ENCODE assay signal across 8 mouse cellular contexts in the genomic region with DNA sequence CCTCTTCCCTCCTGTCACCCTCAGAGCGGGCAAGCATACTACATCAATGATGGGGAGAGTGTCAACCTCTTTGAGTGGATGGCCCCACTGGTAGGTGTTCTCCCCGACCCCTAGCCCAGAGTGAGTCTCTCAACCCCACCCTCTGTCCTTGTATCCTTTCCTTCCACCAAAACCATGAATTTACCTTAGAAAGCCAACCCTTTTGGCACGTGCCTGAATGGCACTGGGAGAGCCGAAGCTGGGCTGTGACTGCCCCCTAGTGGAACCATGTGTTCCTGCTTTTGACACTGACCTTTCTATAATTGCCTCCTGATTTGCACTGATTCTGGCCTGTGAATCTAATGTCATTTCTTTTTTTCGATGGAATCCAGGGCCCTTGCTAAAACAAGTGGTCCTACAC. TPM values are rescaled to one million over a fixed set of nuclear protein-coding genes. Genes with fewer than 3 reads are reported as not detected.
DNase-seq lines count a peak whose midpoint lies in the region; ATAC-seq and TF ChIP-seq lines count a peak whose summit lies in the region.

No protein-coding gene starts in this region.

- peak; percentile 94 for TF ChIP-seq CTCF in gastrocnemius, adult 2 months (IDR thresholded peaks at IDR 0.05)
- peak; percentile 93 for TF ChIP-seq CTCF in liver, postnatal 0 days (IDR thresholded peaks at IDR 0.05; ENCODE audit: low read depth)

- peak; percentile 73 to 75 for DNase-seq in B cell, adult 2 months
- peak; percentile 23 for DNase-seq in MEL-GATA-1-ER (ENCODE audit: extremely low read depth, low read depth)
- DNase-seq in cerebellum, postnatal 14 days, result peak; percentile 86 to 90
- DNase-seq in gastrocnemius, adult 2 months, result peak; percentile 72
- peak; percentile 71 for DNase-seq in liver, postnatal 0 days
- DNase-seq in testis, postnatal 10 days (ENCODE audit: low spot score), result peak; percentile 82

- intact Hi-C loops in gastrocnemius, adult 2 months (cut with DNase I), result loop anchor here (1.0 to 2.0 kb wide), 2 partner anchors 68 to 153 kb away; partner anchors contain the start of gene Pdzd9

- 24% methylated on average over 5 of the region's 5 CpGs for WGBS in kidney, embryonic 15.5 days
- 20% methylated on average over 5 of the region's 5 CpGs for WGBS in liver, postnatal 0 days (ENCODE audit: insufficient replicate concordance)
- 26% methylated on average over 5 of the region's 5 CpGs for WGBS in neural tube, embryonic 12.5 days

- no peaks in the 10 kb centered on the region for H3K9me3 ChIP-seq in kidney, embryonic 15.5 days (replicated peaks)
- no peaks in the 10 kb centered on the region for H3K9me3 ChIP-seq in liver, postnatal 0 days (ENCODE audit: low read length)
- H3K9me3 ChIP-seq in neural tube, embryonic 12.5 days, result no peaks in the 10 kb centered on the region

- H3K27me3 ChIP-seq in kidney, embryonic 15.5 days, result 0 out of 2 replicates have a peak, but pooled peaks cover 2% of the 10 kb centered on the region
- no peaks in the 10 kb centered on the region for H3K27me3 ChIP-seq in liver, postnatal 0 days (ENCODE audit: insufficient read depth, low read length)
- H3K27me3 ChIP-seq in neural tube, embryonic 12.5 days (replicated peaks), result no peaks in the 10 kb centered on the region

- no peak for TF ChIP-seq EP300 in liver, postnatal 0 days (IDR thresholded peaks at IDR 0.05; ENCODE audit: low read depth)

- H3K4me1 ChIP-seq in kidney, embryonic 15.5 days, result 0 out of 2 replicates have a peak, but pooled peaks cover 2% of the 10 kb centered on the region
- no peaks in the 10 kb centered on the region for H3K4me1 ChIP-seq in liver, postnatal 0 days (ENCODE audit: insufficient read depth)
- no peaks in the 10 kb centered on the region for H3K4me1 ChIP-seq in neural tube, embryonic 12.5 days

- H3K36me3 ChIP-seq in kidney, embryonic 15.5 days, result no peaks in the 10 kb centered on the region
- no peaks in the 10 kb centered on the region for H3K36me3 ChIP-seq in liver, postnatal 0 days (replicated peaks; ENCODE audit: insufficient read depth, low read length)
- H3K36me3 ChIP-seq in neural tube, embryonic 12.5 days, result no peaks in the 10 kb centered on the region

- H3K4me2 ChIP-seq in kidney, embryonic 15.5 days, result no peak overlapping the region
- H3K4me2 ChIP-seq in liver, postnatal 0 days (ENCODE audit: low read depth, low read length), result no peak overlapping the region
- H3K4me2 ChIP-seq in neural tube, embryonic 12.5 days (replicated peaks), result no peak overlapping the region

- H3K27ac ChIP-seq in gastrocnemius, adult 2 months, result peak overlapping the region; percentile 48; the same call in 1 of the 2 replicates
- no peak overlapping the region for H3K27ac ChIP-seq in kidney, embryonic 15.5 days
- no peak overlapping the region for H3K27ac ChIP-seq in liver, postnatal 0 days (ENCODE audit: low read depth)
- no peak overlapping the region for H3K27ac ChIP-seq in neural tube, embryonic 12.5 days

- H3K4me3 ChIP-seq in gastrocnemius, adult 2 months, result no peak overlapping the region
- H3K4me3 ChIP-seq in kidney, embryonic 15.5 days (replicated peaks), result no peak overlapping the region
- no peak overlapping the region for H3K4me3 ChIP-seq in liver, postnatal 0 days (ENCODE audit: low read depth, low read length)
- H3K4me3 ChIP-seq in neural tube, embryonic 12.5 days, result no peak overlapping the region

- ATAC-seq in kidney, embryonic 15.5 days (replicated peaks; ENCODE audit: low FRiP score), result 0 out of 2 replicates have a peak, but pooled peaks have one; percentile 31
- ATAC-seq in liver, postnatal 0 days, result peak; percentile 43; the same call in 1 of the 2 replicates
- peak; percentile 59; the same call in 1 of the 2 replicates for ATAC-seq in neural tube, embryonic 12.5 days (ENCODE audit: low FRiP score, low read depth)

- H3K9ac ChIP-seq in kidney, embryonic 15.5 days, result no peak overlapping the region
- no peak overlapping the region for H3K9ac ChIP-seq in liver, postnatal 0 days (replicated peaks)
- H3K9ac ChIP-seq in neural tube, embryonic 12.5 days, result no peak overlapping the region

RNA-seq across cellular contexts. Expression of gene Gm5737, which starts 11.1 kb away (rescaled TPM):
- under 1 TPM; 0.31 to 0.42 TPM for total RNA-seq in gastrocnemius, adult 2 months (2021)
- not detected in 2 replicates for polyA plus RNA-seq in kidney, embryonic 15.5 days (2015; fragmentation: Nextera tagmentation; extraction: Ambion mirVana)
- not detected in 2 replicates for polyA plus RNA-seq in liver, postnatal 0 days (2015; fragmentation: Nextera tagmentation; extraction: Ambion mirVana)
- polyA plus RNA-seq in neural tube, embryonic 12.5 days (2016; fragmentation: Nextera tagmentation; extraction: Ambion mirVana), result not detected in 2 replicates

RNA-seq across cellular contexts. Expression of gene Eef2k, which starts 19.4 kb away (rescaled TPM):
- 10 to 100 TPM; 53.1 to 88.8 TPM for total RNA-seq in gastrocnemius, adult 2 months (2021)
- polyA plus RNA-seq in kidney, embryonic 15.5 days (2015; fragmentation: Nextera tagmentation; extraction: Ambion mirVana), result 23.8 and 27.6 TPM in 2 replicates
- polyA plus RNA-seq in liver, postnatal 0 days (2015; fragmentation: Nextera tagmentation; extraction: Ambion mirVana), result 14.4 and 19.5 TPM in 2 replicates
- polyA plus RNA-seq in neural tube, embryonic 12.5 days (2016; fragmentation: Nextera tagmentation; extraction: Ambion mirVana), result 21.1 and 22.2 TPM in 2 replicates

Comparison
In these comparisons a context has a peak if more than half of its experiments do, and no peak if none do; other contexts are left out.
1. DNase-seq: peak in every context shown above with its lines; median percentile 88 in cerebellum, postnatal 14 days; 82 in testis, postnatal 10 days; 74 in B cell, adult 2 months; 72 in gastrocnemius, adult 2 months; 71 in liver, postnatal 0 days; 23 in MEL-GATA-1-ER.